Mouse (Mus musculus) midbrain, postnatal 0 days (tissue): ENCODE results near the gene Apol9b. TPM values are rescaled to one million over a fixed set of nuclear protein-coding genes. Genes with fewer than 3 reads are reported as not detected.
A peak's percentile ranks its signal among the peaks of the same experiment; 100 is the strongest.

Source experiments
- ATAC-seq: fragments of 200-750 bp; cut with Nextera tagmentation; 2 replicates; pipeline ENCODE4 v1.8.0; 2017; ENCODE audit warnings: moderate number of reproducible peaks, mild to moderate bottlenecking, moderate TSS enrichment, moderate library complexity; ENCODE audit not compliant: low FRiP score
- DNase-seq: peaks from one replicate; pipeline ENCODE4 v3.0.0-alpha.2; 2015; ENCODE audit warnings: low spot score
- H3K27ac ChIP-seq: fragments of 300-500 bp; sonication (generic); 2 replicates; pipeline ENCODE4 v1.5.1; 2014; ENCODE audit warnings: low read depth, mild to moderate bottlenecking, low read length, mixed read lengths
- H3K27me3 ChIP-seq: fragments of 300-500 bp; sonication (generic); 2 replicates; pipeline ENCODE4 v1.6.1; 2014; ENCODE audit warnings: low read length, control low read depth, mixed read lengths; ENCODE audit not compliant: insufficient read depth
- H3K36me3 ChIP-seq: fragments of 300-500 bp; sonication (generic); 2 replicates; pipeline ENCODE4 v1.6.1; 2014; ENCODE audit warnings: low read length, control low read depth, mixed read lengths; ENCODE audit not compliant: insufficient read depth
- H3K4me1 ChIP-seq: fragments of 300-500 bp; sonication (generic); 2 replicates; pipeline ENCODE4 v1.6.1; 2014; ENCODE audit warnings: mild to moderate bottlenecking, control low read depth, antibody characterized with exemption, low read length, mixed read lengths; ENCODE audit not compliant: insufficient read depth
- H3K4me2 ChIP-seq: fragments of 300-500 bp; sonication (generic); 2 replicates; pipeline ENCODE4 v1.6.1; 2014; ENCODE audit warnings: low read depth, mild to moderate bottlenecking, low read length, mixed read lengths; ENCODE audit not compliant: poor library complexity, severe bottlenecking
- H3K4me3 ChIP-seq: fragments of 300-500 bp; sonication (generic); 2 replicates; pipeline ENCODE4 v1.5.1; 2014; ENCODE audit warnings: low read depth, mild to moderate bottlenecking, low read length, moderate library complexity
- H3K9ac ChIP-seq: fragments of 300-500 bp; sonication (generic); replicated peaks from 2 replicates; pipeline ENCODE4 v1.6.1; 2014; ENCODE audit warnings: mild to moderate bottlenecking, low read length, moderate library complexity, mixed read lengths; ENCODE audit not compliant: poor library complexity, severe bottlenecking
- H3K9me3 ChIP-seq: fragments of 300-500 bp; sonication (generic); 2 replicates; pipeline ENCODE4 v1.6.1; 2016; ENCODE audit warnings: low read length, control low read depth
- CTCF ChIP-seq: IDR thresholded peaks from 2 replicates; pipeline ENCODE4 v1.5.1; 2016; ENCODE audit warnings: antibody characterized with exemption, mild to moderate bottlenecking
- WGBS: fragments of 180-500 bp; shearing (Covaris S2); extraction: QIAGEN DNeasy Blood & Tissue Kit; methylation state at CpG from one replicate; pipeline ENCODE4 v1.1.7; 2014; 5-methylcytosine and 5-hydroxymethylcytosine counted together
- polyA plus RNA-seq: library from polyadenylated mRNA; unstranded; fragments of >200 nt; fragmentation: Nextera tagmentation; extraction: Ambion mirVana; gene quantifications from 2 replicates; pipeline ENCODE4 v1.2.1, GENCODE M21; 2015
- total RNA-seq: library from RNA; depleted of rRNA; stranded (reverse); fragments of >200 nt; gene quantifications from 2 replicates; pipeline ENCODE4 v1.2.3, GENCODE M21; 2014

Apol9b gene
- total and polyA plus RNA-seq, 2 experiments from 2014 or later, result 0.33 TPM; not detected in 1

DNA sequence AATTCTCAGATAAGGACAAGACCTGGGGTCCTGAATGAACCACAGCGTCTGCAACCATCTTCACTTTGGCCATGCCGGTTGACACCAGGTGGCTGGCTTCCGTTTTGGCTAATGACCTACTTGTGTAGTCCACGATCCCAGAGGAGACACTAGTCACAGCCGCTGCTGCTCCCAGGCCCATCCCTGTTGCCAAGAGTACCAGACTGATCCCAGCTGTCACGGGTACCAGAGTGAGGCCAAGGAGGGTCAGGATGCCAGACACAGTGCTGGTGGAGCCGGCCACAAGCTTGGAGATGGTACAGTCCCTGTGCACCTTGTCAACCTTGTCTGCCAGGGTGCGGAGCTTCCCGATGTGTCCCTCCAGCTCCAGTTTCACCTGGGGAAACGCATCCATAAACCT lies 20.9 kb downstream of the Apol9b start:
- DNase-seq (peak; percentile 54), ATAC-seq (no peak)
- H3K27me3 ChIP-seq, result no peaks in the 10 kb centered on the region
- H3K4me1 ChIP-seq, result no peaks in the 10 kb centered on the region
- no peak overlapping the region for H3K4me2 ChIP-seq
- H3K9ac ChIP-seq, result no peak overlapping the region
- 91% methylated on average over 10 of the region's 10 CpGs for WGBS
- TF ChIP-seq CTCF, result no peak
- H3K9me3 ChIP-seq, result no peaks in the 10 kb centered on the region
- H3K4me3 ChIP-seq, result no peak overlapping the region
- H3K36me3 ChIP-seq, result no peaks in the 10 kb centered on the region
- H3K27ac ChIP-seq, result no peak overlapping the region

DNA sequence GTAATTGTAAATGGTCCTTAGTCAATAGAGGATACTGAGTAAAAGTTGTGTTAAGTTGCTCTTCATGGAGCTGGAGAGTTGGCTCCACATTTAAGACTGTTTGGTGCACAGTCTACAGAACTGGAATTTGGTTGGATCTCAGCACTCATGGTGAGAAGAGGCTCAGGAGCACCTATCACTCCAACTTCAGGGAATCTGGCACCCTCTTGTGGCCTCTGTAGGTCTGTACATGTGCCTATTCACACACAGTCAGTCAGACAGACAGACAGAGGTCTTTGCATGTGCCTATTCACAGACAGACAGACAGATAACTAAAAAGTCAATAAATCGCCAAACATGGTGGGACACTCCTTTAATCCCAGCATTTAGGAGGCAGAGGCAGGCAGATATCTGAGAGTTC lies 21.6 kb downstream of the Apol9b start:
- Histone ChIP-seq H3K36me3 (no peaks in the 10 kb centered on the region), H3K4me3 (no peak overlapping the region), H3K4me2 (no peak overlapping the region), H3K9ac (no peak overlapping the region), H3K4me1 (no peaks in the 10 kb centered on the region), H3K9me3 (no peaks in the 10 kb centered on the region), H3K27me3 (no peaks in the 10 kb centered on the region), H3K27ac (no peak overlapping the region)
- ATAC-seq (no peak), DNase-seq (peak; percentile 57)
- TF ChIP-seq CTCF, result peak; percentile 76
- WGBS, result 59% methylated on average over 1 of the region's 1 CpGs

GRCm38 (mm10) chr15:77752443-77752842 lies 23.6 kb downstream of the Apol9b start:
- no peaks in the 10 kb centered on the region for H3K9me3 ChIP-seq
- peak; percentile 30 for DNase-seq
- no peaks in the 10 kb centered on the region for H3K4me1 ChIP-seq
- no peak overlapping the region for H3K9ac ChIP-seq
- H3K27ac ChIP-seq, result no peak overlapping the region
- ATAC-seq, result no peak
- H3K4me3 ChIP-seq, result no peak overlapping the region
- no peak overlapping the region for H3K4me2 ChIP-seq
- no peaks in the 10 kb centered on the region for H3K36me3 ChIP-seq
- TF ChIP-seq CTCF, result no peak
- no peaks in the 10 kb centered on the region for H3K27me3 ChIP-seq
- 39% methylated on average over 11 of the region's 11 CpGs for WGBS

GRCm38 (mm10) chr15:77755132-77755531 lies 26.3 kb downstream of the Apol9b start:
- no peaks in the 10 kb centered on the region for H3K4me1 ChIP-seq
- DNase-seq (no peak), ATAC-seq (no peak)
- H3K27me3 ChIP-seq, result no peaks in the 10 kb centered on the region
- no peak for TF ChIP-seq CTCF
- no peaks in the 10 kb centered on the region for H3K9me3 ChIP-seq
- no peak overlapping the region for H3K27ac ChIP-seq
- no CpG with 5 or more reads among the region's 2 CpGs for WGBS
- H3K4me2 ChIP-seq, result no peak overlapping the region
- H3K36me3 ChIP-seq, result no peaks in the 10 kb centered on the region
- no peak overlapping the region for H3K4me3 ChIP-seq
- no peak overlapping the region for H3K9ac ChIP-seq

GRCm38 (mm10) chr15:77756081-77756480 lies 27.2 kb downstream of the Apol9b start:
- no peak for ATAC-seq
- no peaks in the 10 kb centered on the region for H3K9me3 ChIP-seq
- no peak for TF ChIP-seq CTCF

GRCm38 (mm10) chr15:77756848-77757247 lies 28.0 kb downstream of the Apol9b start, which contains the start of gene Apol8:
Gene Apol8, minus strand, starts transcription at chr15:77757003.
- Histone ChIP-seq H3K27me3 (no peaks in the 10 kb centered on the region), H3K27ac (no peak within 1 kb of the TSS), H3K36me3 (0 out of 2 replicates have a peak, but pooled peaks cover 7% of the 10 kb centered on the region), H3K4me1 (no peaks in the 10 kb centered on the region), H3K9ac (no peak within 1 kb of the TSS), H3K4me3 (no peak within 1 kb of the TSS), H3K9me3 (no peaks in the 10 kb centered on the region), H3K4me2 (no peak within 1 kb of the TSS)
- DNase-seq (peak; percentile 58), ATAC-seq (no peak)
- peak; percentile 92 for TF ChIP-seq CTCF
- WGBS, result 9% methylated on average over 9 of the region's 9 CpGs

More at GRCm38 (mm10) chr15:77756081-77756480, 27.2 kb downstream of the Apol9b start:
- H3K4me2 ChIP-seq, result no peak overlapping the region
- H3K36me3 ChIP-seq, result 0 out of 2 replicates have a peak, but pooled peaks cover 1% of the 10 kb centered on the region
- no peak for DNase-seq
- no peak overlapping the region for H3K27ac ChIP-seq
- no peak overlapping the region for H3K4me3 ChIP-seq
- WGBS, result 62% methylated on average over 2 of the region's 2 CpGs
- H3K27me3 ChIP-seq, result no peaks in the 10 kb centered on the region
- no peaks in the 10 kb centered on the region for H3K4me1 ChIP-seq
- H3K9ac ChIP-seq, result no peak overlapping the region
